Mouse (Mus musculus) heart, adult 11 months (tissue): Measurements from ENCODE around the gene Stx7.
"Not testable (repeated sequence)": the region's sequence is repeated elsewhere in the genome, so short reads cannot be mapped to it uniquely, and the experiment has no call there.

Experiments used
- DNase-seq: peaks from one replicate; pipeline ENCODE4 v3.0.0; 2022

Gene Stx7

GRCm38 (mm10) chr10:24149135-24149781, at the start of gene Stx7:
TSS of gene Stx7 (plus strand) at chr10:24149302.
- DNase-seq, result peak; percentile 100

- DNase-seq, result not testable (repeated sequence)
These were observed 47.3 kb upstream of the Stx7 start, which contains the start of gene Taar8c for GRCm38 (mm10) chr10:24101812-24102211. TSS of gene Taar8c (minus strand) at chr10:24101912.

- not testable (repeated sequence) for DNase-seq
These were observed 45.8 kb upstream of the Stx7 start for GRCm38 (mm10) chr10:24103299-24103698.

GRCm38 (mm10) chr10:24107747-24108146, 41.4 kb upstream of the Stx7 start:
- DNase-seq, result no peak

- DNase-seq, result no peak
These were observed 40.9 kb upstream of the Stx7 start for GRCm38 (mm10) chr10:24108236-24108635.

- not testable (repeated sequence) for DNase-seq
These were observed 39.7 kb upstream of the Stx7 start, which contains the start of gene Taar9 for GRCm38 (mm10) chr10:24109434-24109833. TSS of gene Taar9 (minus strand) at chr10:24109534.

GRCm38 (mm10) chr10:24111116-24111778, 37.9 kb upstream of the Stx7 start:
- DNase-seq, result no peak

- peak; percentile 91 for DNase-seq
These were observed 17.4 kb upstream of the Stx7 start for GRCm38 (mm10) chr10:24131451-24132262.

- DNase-seq, result no peak
These were observed 16.8 kb upstream of the Stx7 start for GRCm38 (mm10) chr10:24132273-24132672.

GRCm38 (mm10) chr10:24133132-24133531, 16.0 kb upstream of the Stx7 start:
- peak; percentile 89 for DNase-seq

- no peak for DNase-seq
These were observed 14.9 kb upstream of the Stx7 start for GRCm38 (mm10) chr10:24134071-24134645.

- DNase-seq, result no peak
These were observed 10.4 kb upstream of the Stx7 start for GRCm38 (mm10) chr10:24138623-24139261.

GRCm38 (mm10) chr10:24142735-24143134, 6.4 kb upstream of the Stx7 start:
- peak; percentile 88 for DNase-seq

- DNase-seq, result no peak
These were observed 984 bp downstream of the Stx7 start for GRCm38 (mm10) chr10:24150086-24150485.

GRCm38 (mm10) chr10:24158470-24159254, 9.6 kb downstream of the Stx7 start:
- DNase-seq, result peak; percentile 72

GRCm38 (mm10) chr10:24159575-24159974, 10.5 kb downstream of the Stx7 start:
- DNase-seq, result no peak

GRCm38 (mm10) chr10:24160349-24160748, 11.2 kb downstream of the Stx7 start:
- no peak for DNase-seq

GRCm38 (mm10) chr10:24164137-24164908, 15.2 kb downstream of the Stx7 start:
- peak; percentile 96 for DNase-seq

- peak; percentile 89 for DNase-seq
These were observed 15.8 kb downstream of the Stx7 start for GRCm38 (mm10) chr10:24164909-24165304.

GRCm38 (mm10) chr10:24165526-24166055, 16.5 kb downstream of the Stx7 start:
- peak; percentile 73 for DNase-seq
